Mouse (Mus musculus): ENCODE results near the gene Whamm.

The Whamm gene

DNA sequence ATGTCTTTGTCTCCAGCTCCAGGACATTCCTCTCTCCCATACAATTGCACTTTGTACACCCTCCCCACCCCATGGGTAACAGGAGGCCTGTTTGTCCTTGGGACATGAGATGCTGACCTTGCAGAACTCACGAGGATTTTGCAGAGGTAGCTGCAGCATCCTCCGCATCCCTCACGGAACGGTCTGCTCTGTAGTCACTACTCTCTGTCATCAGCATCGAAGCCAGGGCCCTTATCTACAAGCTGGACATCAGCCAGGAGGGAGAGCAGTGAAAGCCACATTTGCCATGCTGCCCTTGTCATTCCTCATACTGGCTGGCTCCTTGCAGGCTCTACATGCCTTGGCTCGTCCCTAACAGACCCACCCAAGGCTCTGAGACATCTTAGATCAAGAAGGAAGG lies 70.0 kb downstream of the Whamm start:
- TF ChIP-seq POU5F1 (IDR thresholded peaks at IDR 0.05; ENCODE audit: borderline replicate concordance, low read length) (no peak), CTCF (conservative IDR thresholded peaks at IDR 0.05; ENCODE audit: low read length) (no peak), NANOG (IDR thresholded peaks at IDR 0.05; ENCODE audit: borderline replicate concordance, low read length) (no peak)
- Histone ChIP-seq H3K9me3 (ENCODE audit: low read length) (no peaks in the 10 kb centered on the region), H3K4me3 (replicated peaks; ENCODE audit: low read length) (no peak overlapping the region), H3K36me3 (ENCODE audit: insufficient read depth, low read length) (no peaks in the 10 kb centered on the region), H3K27me3 (ENCODE audit: insufficient read depth, low read length) (peaks cover 3% of the 10 kb centered on the region; the same call in 1 of the 2 replicates), H3K4me1 (replicated peaks; ENCODE audit: low read depth, low read length) (no peaks in the 10 kb centered on the region)

DNA sequence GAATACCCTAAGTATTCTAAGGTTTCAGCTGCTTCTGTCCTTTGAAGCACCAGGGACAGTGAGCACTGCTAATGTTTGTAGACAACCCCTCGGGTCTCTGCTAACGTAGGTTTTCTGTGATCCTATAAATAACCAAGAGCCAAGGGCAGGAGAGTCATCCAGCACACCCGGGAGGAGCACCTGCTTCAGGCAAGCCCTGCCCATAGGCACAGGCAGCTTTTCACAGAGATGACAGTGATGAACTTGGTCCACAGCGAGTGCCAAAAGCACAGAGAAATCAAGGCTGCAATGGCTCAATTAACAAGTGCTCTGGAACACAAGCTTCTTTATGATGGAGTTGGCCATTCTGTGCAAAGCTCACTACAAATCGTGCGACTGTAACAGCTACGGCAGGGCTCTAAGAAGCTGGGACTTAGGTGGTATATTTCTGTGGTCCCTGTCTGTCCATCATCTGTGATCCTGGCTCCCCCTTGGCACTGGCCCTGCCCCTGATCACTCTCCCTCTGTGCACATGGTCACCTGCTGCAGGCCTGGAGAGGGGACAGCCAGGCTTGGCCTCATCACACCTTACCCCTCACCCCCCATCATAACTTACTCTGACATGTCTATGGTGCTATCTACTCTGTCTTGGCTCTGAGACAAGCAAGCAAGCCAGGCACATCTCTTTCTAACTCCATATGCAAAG lies 73.6 kb downstream of the Whamm start:
- TF ChIP-seq POU5F1 (IDR thresholded peaks at IDR 0.05; ENCODE audit: borderline replicate concordance, low read length) (no peak), NANOG (IDR thresholded peaks at IDR 0.05; ENCODE audit: borderline replicate concordance, low read length) (no peak), CTCF (conservative IDR thresholded peaks at IDR 0.05; ENCODE audit: low read length) (no peak)

More for the DNA sequence above, 73.6 kb downstream of the Whamm start:
- no peak overlapping the region for H3K4me3 ChIP-seq (replicated peaks; ENCODE audit: low read length)
- peaks cover 3% of the 10 kb centered on the region; the same call in 1 of the 2 replicates for H3K27me3 ChIP-seq (ENCODE audit: insufficient read depth, low read length)
- H3K4me1 ChIP-seq (replicated peaks; ENCODE audit: low read depth, low read length), result no peaks in the 10 kb centered on the region
- no peaks in the 10 kb centered on the region for H3K36me3 ChIP-seq (ENCODE audit: insufficient read depth, low read length)
- H3K9me3 ChIP-seq (ENCODE audit: low read length), result peaks cover 8% of the 10 kb centered on the region
